In genomic region chr4:136981993-136982695, GRCm38 (mm10) we compare ENCODE assay signal across 12 mouse cellular contexts. TPM values are rescaled to one million over a fixed set of nuclear protein-coding genes. Genes with fewer than 3 reads are reported as not detected.
A peak's percentile ranks its signal among the peaks of the same experiment; 100 is the strongest.
DNase-seq lines count a peak whose midpoint lies in the region; ATAC-seq and TF ChIP-seq lines count a peak whose summit lies in the region.
"Had no signal": no experiment of that assay in that cellular context is flagged by ENCODE, and none has a peak within 500 bp of the region (broad histone marks: within the 10 kb centered on the region; RNA-seq: fewer than 3 reads in every experiment).

No protein-coding gene starts in this region.

- 52% methylated on average over 9 of the region's 9 CpGs for WGBS in forebrain, embryonic 13.5 days
- 57% methylated on average over 9 of the region's 9 CpGs for WGBS in forebrain, embryonic 16.5 days
- WGBS in midbrain, embryonic 12.5 days = 65% methylated on average over 9 of the region's 9 CpGs
- WGBS in midbrain, embryonic 10.5 days = 70% methylated on average over 9 of the region's 9 CpGs
- WGBS in hindbrain, postnatal 0 days = 45% methylated on average over 9 of the region's 9 CpGs
- WGBS in neural tube, embryonic 15.5 days = 35% methylated on average over 9 of the region's 9 CpGs
- 81% methylated on average over 9 of the region's 9 CpGs for whole genome bisulfite sequencing in kidney, adult 2 months

- 0 out of 2 replicates have a peak, but pooled peaks cover 6% of the 10 kb centered on the region for H3K27me3 ChIP-seq in forebrain, embryonic 13.5 days
- no peaks in the 10 kb centered on the region for H3K27me3 ChIP-seq in forebrain, embryonic 16.5 days (replicated peaks; ENCODE audit: control insufficient read depth, insufficient read depth, low read length)
- H3K27me3 ChIP-seq in midbrain, embryonic 12.5 days = peaks cover 71% of the 10 kb centered on the region
- H3K27me3 ChIP-seq in midbrain, embryonic 10.5 days (ENCODE audit: low read depth, poor library complexity, severe bottlenecking) = peaks cover 79% of the 10 kb centered on the region
- H3K27me3 ChIP-seq in hindbrain, postnatal 0 days (ENCODE audit: insufficient read depth, low read length) = no peaks in the 10 kb centered on the region
- H3K27me3 ChIP-seq in neural tube, embryonic 15.5 days (replicated peaks) = 0 out of 2 replicates have a peak, but pooled peaks cover 5% of the 10 kb centered on the region
- no peaks in the 10 kb centered on the region for H3K27me3 ChIP-seq in kidney, adult 2 months (replicated peaks; ENCODE audit: control insufficient read depth, insufficient read depth, low read length)

- no peak for TF ChIP-seq POLR2A in kidney, adult 2 months (IDR thresholded peaks at IDR 0.05; ENCODE audit: low read depth, low read length)

- H3K4me2 ChIP-seq in forebrain, embryonic 13.5 days = no peak overlapping the region
- no peak overlapping the region for H3K4me2 ChIP-seq in forebrain, embryonic 16.5 days (ENCODE audit: low read length)
- H3K4me2 ChIP-seq in midbrain, embryonic 12.5 days (replicated peaks) = no peak overlapping the region
- no peak overlapping the region for H3K4me2 ChIP-seq in hindbrain, postnatal 0 days (ENCODE audit: low read depth, low read length)
- no peak overlapping the region for H3K4me2 ChIP-seq in neural tube, embryonic 15.5 days
- H3K4me2 ChIP-seq: limb, embryonic 15.5 days had no signal

- H3K4me1 ChIP-seq in forebrain, embryonic 13.5 days = peaks cover 24% of the 10 kb centered on the region
- 0 out of 2 replicates have a peak, but pooled peaks cover 5% of the 10 kb centered on the region for H3K4me1 ChIP-seq in forebrain, embryonic 16.5 days (replicated peaks; ENCODE audit: control insufficient read depth, insufficient read depth, low read length)
- peaks cover 12% of the 10 kb centered on the region for H3K4me1 ChIP-seq in midbrain, embryonic 12.5 days
- H3K4me1 ChIP-seq in midbrain, embryonic 10.5 days = peaks cover 28% of the 10 kb centered on the region
- H3K4me1 ChIP-seq in hindbrain, postnatal 0 days (ENCODE audit: insufficient read depth, low read length) = no peaks in the 10 kb centered on the region
- H3K4me1 ChIP-seq in neural tube, embryonic 15.5 days = peaks cover 32% of the 10 kb centered on the region
- H3K4me1 ChIP-seq in kidney, adult 2 months (ENCODE audit: control insufficient read depth, insufficient read depth, low read length) = no peaks in the 10 kb centered on the region

- no peak for DNase-seq in midbrain, embryonic 10.5 days (ENCODE audit: low spot score)
- DNase-seq in hindbrain, postnatal 0 days (ENCODE audit: low spot score) = peak; percentile 19
- no peak for DNase-seq in kidney, adult 2 months
- DNase-seq: B cell, adult 2 months had no signal

- peak; percentile 60 for ATAC-seq in forebrain, embryonic 13.5 days
- ATAC-seq in forebrain, embryonic 16.5 days = no peak
- no peak for ATAC-seq in midbrain, embryonic 12.5 days (ENCODE audit: low FRiP score, low read depth)
- ATAC-seq in hindbrain, postnatal 0 days = peak; percentile 11; the same call in 1 of the 2 replicates
- ATAC-seq in neural tube, embryonic 15.5 days (ENCODE audit: low FRiP score) = 0 out of 2 replicates have a peak, but pooled peaks have one; percentile 6

- H3K36me3 ChIP-seq in forebrain, embryonic 13.5 days (ENCODE audit: poor library complexity, severe bottlenecking) = peaks cover 19% of the 10 kb centered on the region
- H3K36me3 ChIP-seq in forebrain, embryonic 16.5 days (ENCODE audit: control insufficient read depth, insufficient read depth) = 0 out of 2 replicates have a peak, but pooled peaks cover 2% of the 10 kb centered on the region
- H3K36me3 ChIP-seq in midbrain, embryonic 12.5 days = peaks cover 14% of the 10 kb centered on the region
- peaks cover 16% of the 10 kb centered on the region for H3K36me3 ChIP-seq in midbrain, embryonic 10.5 days
- H3K36me3 ChIP-seq in hindbrain, postnatal 0 days (ENCODE audit: insufficient read depth, low read length) = 0 out of 2 replicates have a peak, but pooled peaks cover 4% of the 10 kb centered on the region
- peaks cover 3% of the 10 kb centered on the region; the same call in 1 of the 2 replicates for H3K36me3 ChIP-seq in neural tube, embryonic 15.5 days
- H3K36me3 ChIP-seq in kidney, adult 2 months (ENCODE audit: control insufficient read depth, insufficient read depth, low read length) = no peaks in the 10 kb centered on the region

- H3K9me3 ChIP-seq in forebrain, embryonic 13.5 days (replicated peaks) = no peaks in the 10 kb centered on the region
- H3K9me3 ChIP-seq in forebrain, embryonic 16.5 days (ENCODE audit: control insufficient read depth, low read length) = no peaks in the 10 kb centered on the region
- H3K9me3 ChIP-seq in midbrain, embryonic 12.5 days = no peaks in the 10 kb centered on the region
- no peaks in the 10 kb centered on the region for H3K9me3 ChIP-seq in midbrain, embryonic 10.5 days (replicated peaks)
- H3K9me3 ChIP-seq in hindbrain, postnatal 0 days (ENCODE audit: low read length) = no peaks in the 10 kb centered on the region
- H3K9me3 ChIP-seq in neural tube, embryonic 15.5 days (replicated peaks) = no peaks in the 10 kb centered on the region
- H3K9me3 ChIP-seq: limb, embryonic 15.5 days had no signal

- no peak for TF ChIP-seq CTCF in hindbrain, postnatal 0 days (IDR thresholded peaks at IDR 0.05; ENCODE audit: low read depth)
- no peak for TF ChIP-seq CTCF in kidney, adult 2 months (conservative IDR thresholded peaks at IDR 0.05; ENCODE audit: insufficient read depth, insufficient read length, low read depth, low read length)

- peak overlapping the region; percentile 62 for H3K27ac ChIP-seq in forebrain, embryonic 13.5 days
- H3K27ac ChIP-seq in forebrain, embryonic 16.5 days (ENCODE audit: low read length) = no peak overlapping the region; the same call in 1 of the 2 replicates
- H3K27ac ChIP-seq in midbrain, embryonic 12.5 days (replicated peaks) = peak overlapping the region; percentile 49
- H3K27ac ChIP-seq in midbrain, embryonic 10.5 days (replicated peaks) = no peak overlapping the region
- peak overlapping the region; percentile 32; the same call in 1 of the 2 replicates for H3K27ac ChIP-seq in hindbrain, postnatal 0 days
- peak overlapping the region; percentile 38 for H3K27ac ChIP-seq in neural tube, embryonic 15.5 days (replicated peaks)
- H3K27ac ChIP-seq in kidney, adult 2 months (ENCODE audit: insufficient read depth, low read depth, low read length) = no peak overlapping the region
- H3K27ac ChIP-seq: limb, embryonic 15.5 days had no signal

- H3K4me3 ChIP-seq in forebrain, embryonic 13.5 days = no peak overlapping the region
- H3K4me3 ChIP-seq in forebrain, embryonic 16.5 days (replicated peaks; ENCODE audit: low read length) = no peak overlapping the region
- no peak overlapping the region for H3K4me3 ChIP-seq in midbrain, embryonic 12.5 days
- H3K4me3 ChIP-seq in midbrain, embryonic 10.5 days = no peak overlapping the region
- H3K4me3 ChIP-seq in hindbrain, postnatal 0 days (ENCODE audit: low read length) = no peak overlapping the region
- H3K4me3 ChIP-seq in neural tube, embryonic 15.5 days (replicated peaks) = no peak overlapping the region
- no peak overlapping the region for H3K4me3 ChIP-seq in kidney, adult 2 months (ENCODE audit: insufficient read depth, low read depth, low read length)
- H3K4me3 ChIP-seq: limb, embryonic 15.5 days had no signal

- no peak overlapping the region for H3K9ac ChIP-seq in forebrain, embryonic 13.5 days
- no peak overlapping the region for H3K9ac ChIP-seq in forebrain, embryonic 16.5 days (replicated peaks; ENCODE audit: low read depth, low read length)
- H3K9ac ChIP-seq in midbrain, embryonic 12.5 days (replicated peaks) = no peak overlapping the region
- H3K9ac ChIP-seq in hindbrain, postnatal 0 days (replicated peaks; ENCODE audit: low read length) = no peak overlapping the region; the same call in 1 of the 2 replicates
- H3K9ac ChIP-seq in neural tube, embryonic 15.5 days (replicated peaks) = no peak overlapping the region
- H3K9ac ChIP-seq: limb, embryonic 15.5 days had no signal

RNA-seq across cellular contexts. Expression of gene Epha8, which starts 25.5 kb away (rescaled TPM):
- polyA plus RNA-seq in forebrain, embryonic 13.5 days (2015; fragmentation: Nextera tagmentation; extraction: Ambion mirVana) = 1.1 and 1.3 TPM in 2 replicates
- polyA plus RNA-seq in forebrain, embryonic 16.5 days (2015; fragmentation: Nextera tagmentation; extraction: Ambion mirVana) = 3.7 and 6.7 TPM in 2 replicates
- polyA plus RNA-seq in midbrain, embryonic 12.5 days (2016; fragmentation: Nextera tagmentation; extraction: Ambion mirVana) = 10.9 and 11.6 TPM in 2 replicates
- polyA plus RNA-seq in midbrain, embryonic 10.5 days (2016; fragmentation: Nextera tagmentation; extraction: Ambion mirVana) = 3.9 and 6.9 TPM in 2 replicates
- 52.9 and 59.3 TPM in 2 replicates for total RNA-seq in hindbrain, postnatal 0 days (2014; rRNA removed)
- 13.3 and 14.2 TPM in 2 replicates for polyA plus RNA-seq in hindbrain, postnatal 0 days (2015; fragmentation: Nextera tagmentation; extraction: Ambion mirVana)
- 9.6 and 13.9 TPM in 2 replicates for polyA plus RNA-seq in neural tube, embryonic 15.5 days (2015; fragmentation: Nextera tagmentation; extraction: Ambion mirVana)
- polyA plus RNA-seq in kidney, adult 2 months (2012; rRNA removed) = 0.04 and 0.06 TPM in 2 replicates
- total RNA-seq: heart, postnatal 4 days; megakaryocyte-erythroid progenitor cell, adult 5-6 weeks had no signal
- polyA plus RNA-seq: heart, embryonic 14.5 days had no signal

Comparison
In these comparisons a context has a peak if more than half of its experiments do, and no peak if none do; other contexts are left out.
1. ATAC-seq: peak in forebrain, embryonic 13.5 days (single experiment), hindbrain, postnatal 0 days (single experiment) and neural tube, embryonic 15.5 days (single experiment); none in forebrain, embryonic 16.5 days (single experiment) and midbrain, embryonic 12.5 days (single experiment).
2. H3K27ac ChIP-seq: peak in forebrain, embryonic 13.5 days (single experiment), midbrain, embryonic 12.5 days (single experiment), hindbrain, postnatal 0 days (single experiment) and neural tube, embryonic 15.5 days (single experiment); none in forebrain, embryonic 16.5 days (single experiment), midbrain, embryonic 10.5 days (single experiment) and kidney, adult 2 months (single experiment).